Mouse (Mus musculus) hindbrain, embryonic 15.5 days (tissue): Measurements from ENCODE around the gene H3f3a. TPM values are rescaled to one million over a fixed set of nuclear protein-coding genes. Genes with fewer than 3 reads are reported as not detected.

Source experiments
- ATAC-seq: fragments of 200-750 bp; cut with Nextera tagmentation; 2 replicates; pipeline ENCODE4 v1.8.0; 2017; ENCODE audit warnings: low read depth, moderate number of reproducible peaks, moderate TSS enrichment; ENCODE audit not compliant: low FRiP score
- H3K27ac ChIP-seq: fragments of 300-500 bp; sonication (generic); replicated peaks from 2 replicates; pipeline ENCODE4 v1.5.1; 2015; ENCODE audit warnings: mild to moderate bottlenecking, inconsistent platforms
- H3K27me3 ChIP-seq: fragments of 300-500 bp; sonication (generic); 2 replicates; pipeline ENCODE4 v1.6.1; 2015; ENCODE audit warnings: control low read depth, inconsistent platforms
- H3K36me3 ChIP-seq: fragments of 300-500 bp; sonication (generic); 2 replicates; pipeline ENCODE4 v1.6.1; 2015; ENCODE audit warnings: control low read depth, inconsistent platforms
- H3K4me1 ChIP-seq: fragments of 300-500 bp; sonication (generic); replicated peaks from 2 replicates; pipeline ENCODE4 v1.6.1; 2015; ENCODE audit warnings: control low read depth, inconsistent platforms
- H3K4me2 ChIP-seq: fragments of 300-500 bp; sonication (generic); 2 replicates; pipeline ENCODE4 v1.6.1; 2015; ENCODE audit warnings: moderate library complexity, mild to moderate bottlenecking, inconsistent platforms
- H3K4me3 ChIP-seq: fragments of 300-500 bp; sonication (generic); 2 replicates; pipeline ENCODE4 v1.5.1; 2015; ENCODE audit warnings: mild to moderate bottlenecking, inconsistent platforms
- H3K9ac ChIP-seq: fragments of 300-500 bp; sonication (generic); 2 replicates; pipeline ENCODE4 v1.6.1; 2015; ENCODE audit warnings: inconsistent platforms
- H3K9me3 ChIP-seq: fragments of 300-500 bp; sonication (generic); 2 replicates; pipeline ENCODE4 v1.6.1; 2016; ENCODE audit warnings: control low read depth, inconsistent platforms
- WGBS: fragments of 180-500 bp; shearing (Covaris S2); methylation state at CpG from one replicate; pipeline ENCODE4 v1.1.7; 2015; 5-methylcytosine and 5-hydroxymethylcytosine counted together
- polyA plus RNA-seq: library from polyadenylated mRNA; unstranded; fragments of >200 nt; fragmentation: Nextera tagmentation; extraction: Ambion mirVana; gene quantifications from 2 replicates; pipeline ENCODE4 v1.2.1, GENCODE M21; 2015

The H3f3a gene
- polyA plus RNA-seq, 1 experiment from 2014 or later = 2,665 TPM

GRCm38 (mm10) chr1:180815371-180816024 lies 1.8 kb upstream of the H3f3a start:
- peak overlapping the region; percentile 14 for H3K4me2 ChIP-seq

GRCm38 (mm10) chr1:180813409-180813884 lies 296 bp downstream of the H3f3a start:
- WGBS = 0% methylated on average over 39 of the region's 65 CpGs
- Histone ChIP-seq H3K27me3 (no peaks in the 10 kb centered on the region), H3K9me3 (no peaks in the 10 kb centered on the region), H3K36me3 (peaks cover 8% of the 10 kb centered on the region), H3K9ac (peak overlapping the region; percentile 99), H3K4me2 (peak overlapping the region; percentile 82), H3K4me3 (peak overlapping the region; percentile 96), H3K4me1 (peaks cover 44% of the 10 kb centered on the region), H3K27ac (peak overlapping the region; percentile 100)
- peak; percentile 96 for ATAC-seq

More at GRCm38 (mm10) chr1:180815371-180816024, 1.8 kb upstream of the H3f3a start:
- no peak overlapping the region; the same call in 1 of the 2 replicates for H3K4me3 ChIP-seq
- no peaks in the 10 kb centered on the region for H3K36me3 ChIP-seq
- H3K4me1 ChIP-seq = peaks cover 28% of the 10 kb centered on the region
- no peak for ATAC-seq
- H3K27ac ChIP-seq = peak overlapping the region; percentile 16
- no peaks in the 10 kb centered on the region for H3K9me3 ChIP-seq
- H3K27me3 ChIP-seq = no peaks in the 10 kb centered on the region
- 33% methylated on average over 12 of the region's 12 CpGs for WGBS
- H3K9ac ChIP-seq = peak overlapping the region; percentile 32; the same call in 1 of the 2 replicates

- no peaks in the 10 kb centered on the region for H3K9me3 ChIP-seq
- peak overlapping the region; percentile 96 for H3K4me3 ChIP-seq
- WGBS = under 1% methylated on average over 71 of the region's 71 CpGs
- H3K4me1 ChIP-seq = peaks cover 49% of the 10 kb centered on the region
- no peaks in the 10 kb centered on the region for H3K27me3 ChIP-seq
- peak overlapping the region; percentile 90 for H3K9ac ChIP-seq
- H3K4me2 ChIP-seq = peak overlapping the region; percentile 57
- H3K36me3 ChIP-seq = peaks cover 13% of the 10 kb centered on the region
- H3K27ac ChIP-seq = peak overlapping the region; percentile 100
- ATAC-seq = no peak; the same call in 1 of the 2 replicates
Measured at GRCm38 (mm10) chr1:180812463-180813408, 1.0 kb downstream of the H3f3a start.

- Histone ChIP-seq H3K9ac (peak overlapping the region; percentile 90), H3K4me1 (peaks cover 57% of the 10 kb centered on the region), H3K4me3 (peak overlapping the region; percentile 96), H3K27me3 (no peaks in the 10 kb centered on the region), H3K4me2 (peak overlapping the region; percentile 57), H3K27ac (peak overlapping the region; percentile 100), H3K9me3 (no peaks in the 10 kb centered on the region), H3K36me3 (peaks cover 22% of the 10 kb centered on the region)
- no peak for ATAC-seq
- whole genome bisulfite sequencing = 2% methylated on average over 27 of the region's 27 CpGs
Measured at GRCm38 (mm10) chr1:180811596-180812462, 1.9 kb downstream of the H3f3a start.

- H3K36me3 ChIP-seq = peaks cover 30% of the 10 kb centered on the region
- no peaks in the 10 kb centered on the region for H3K27me3 ChIP-seq
- H3K4me1 ChIP-seq = peaks cover 55% of the 10 kb centered on the region
- WGBS = 78% methylated on average over 7 of the region's 7 CpGs
- ATAC-seq = no peak
- no peaks in the 10 kb centered on the region for H3K9me3 ChIP-seq
- peak overlapping the region; percentile 96 for H3K4me3 ChIP-seq
- 0 out of 2 replicates have a peak overlapping the region, but pooled peaks have one; percentile 22 for H3K9ac ChIP-seq
- H3K4me2 ChIP-seq = peak overlapping the region; percentile 57
- H3K27ac ChIP-seq = no peak overlapping the region
Measured at GRCm38 (mm10) chr1:180810976-180811375, 2.8 kb downstream of the H3f3a start.

- H3K9me3 ChIP-seq = no peaks in the 10 kb centered on the region
- H3K36me3 ChIP-seq = peaks cover 52% of the 10 kb centered on the region
- no peak overlapping the region for H3K27ac ChIP-seq
- WGBS = 66% methylated on average over 5 of the region's 5 CpGs
- peaks cover 38% of the 10 kb centered on the region for H3K4me1 ChIP-seq
- H3K9ac ChIP-seq = no peak overlapping the region
- no peak overlapping the region for H3K4me3 ChIP-seq
- ATAC-seq = no peak
- H3K27me3 ChIP-seq = no peaks in the 10 kb centered on the region
- H3K4me2 ChIP-seq = no peak overlapping the region
Measured at GRCm38 (mm10) chr1:180808831-180809230, 4.9 kb downstream of the H3f3a start.

- no peaks in the 10 kb centered on the region for H3K9me3 ChIP-seq
- H3K36me3 ChIP-seq = peaks cover 73% of the 10 kb centered on the region
- H3K9ac ChIP-seq = no peak overlapping the region
- H3K4me1 ChIP-seq = peaks cover 15% of the 10 kb centered on the region
- H3K27ac ChIP-seq = no peak overlapping the region
- no peak overlapping the region for H3K4me3 ChIP-seq
- 91% methylated on average over 6 of the region's 6 CpGs for WGBS
- ATAC-seq = no peak
- no peaks in the 10 kb centered on the region for H3K27me3 ChIP-seq
- H3K4me2 ChIP-seq = no peak overlapping the region
Measured at GRCm38 (mm10) chr1:180803881-180804280, 9.9 kb downstream of the H3f3a start.

- ATAC-seq = no peak
- Histone ChIP-seq H3K36me3 (peaks cover 53% of the 10 kb centered on the region), H3K9me3 (no peaks in the 10 kb centered on the region), H3K9ac (no peak overlapping the region), H3K4me2 (no peak overlapping the region), H3K4me3 (no peak overlapping the region), H3K27me3 (no peaks in the 10 kb centered on the region), H3K27ac (no peak overlapping the region), H3K4me1 (no peaks in the 10 kb centered on the region)
- WGBS = 86% methylated on average over 3 of the region's 3 CpGs
Measured at GRCm38 (mm10) chr1:180801466-180801994, 12.2 kb downstream of the H3f3a start.

GRCm38 (mm10) chr1:180800814-180801213 lies 12.9 kb downstream of the H3f3a start:
- no peak for ATAC-seq
- WGBS = 65% methylated on average over 2 of the region's 2 CpGs
- Histone ChIP-seq H3K9me3 (no peaks in the 10 kb centered on the region), H3K36me3 (peaks cover 46% of the 10 kb centered on the region), H3K9ac (no peak overlapping the region), H3K4me3 (no peak overlapping the region), H3K4me1 (no peaks in the 10 kb centered on the region), H3K4me2 (no peak overlapping the region), H3K27me3 (no peaks in the 10 kb centered on the region), H3K27ac (no peak overlapping the region)

- H3K4me1 ChIP-seq = no peaks in the 10 kb centered on the region
- WGBS = 94% methylated on average over 5 of the region's 5 CpGs
- no peak for ATAC-seq
Measured at GRCm38 (mm10) chr1:180800022-180800421, 13.7 kb downstream of the H3f3a start.

GRCm38 (mm10) chr1:180799253-180799652 lies 14.5 kb downstream of the H3f3a start:
- Histone ChIP-seq H3K4me2 (no peak overlapping the region), H3K9me3 (no peaks in the 10 kb centered on the region), H3K36me3 (peaks cover 31% of the 10 kb centered on the region), H3K4me1 (peaks cover 3% of the 10 kb centered on the region), H3K9ac (no peak overlapping the region), H3K4me3 (no peak overlapping the region), H3K27me3 (no peaks in the 10 kb centered on the region), H3K27ac (no peak overlapping the region)
- ATAC-seq = no peak
- 90% methylated on average over 5 of the region's 5 CpGs for WGBS

More at GRCm38 (mm10) chr1:180800022-180800421, 13.7 kb downstream of the H3f3a start:
- H3K4me2 ChIP-seq = no peak overlapping the region
- no peaks in the 10 kb centered on the region for H3K9me3 ChIP-seq
- H3K9ac ChIP-seq = no peak overlapping the region
- H3K36me3 ChIP-seq = peaks cover 38% of the 10 kb centered on the region
- H3K27me3 ChIP-seq = no peaks in the 10 kb centered on the region
- H3K4me3 ChIP-seq = no peak overlapping the region
- no peak overlapping the region for H3K27ac ChIP-seq
